Mouse (Mus musculus): ENCODE measurements around the gene Ksr2. TPM values are rescaled to one million over a fixed set of nuclear protein-coding genes. Genes with fewer than 3 reads are reported as not detected.
"Not testable (repeated sequence)": the region's sequence is repeated elsewhere in the genome, so short reads cannot be mapped to it uniquely, and the experiment has no call there.

Ksr2 gene
- polyA plus RNA-seq, 1 experiment from 2014 or later, result 0.19 TPM

DNA sequence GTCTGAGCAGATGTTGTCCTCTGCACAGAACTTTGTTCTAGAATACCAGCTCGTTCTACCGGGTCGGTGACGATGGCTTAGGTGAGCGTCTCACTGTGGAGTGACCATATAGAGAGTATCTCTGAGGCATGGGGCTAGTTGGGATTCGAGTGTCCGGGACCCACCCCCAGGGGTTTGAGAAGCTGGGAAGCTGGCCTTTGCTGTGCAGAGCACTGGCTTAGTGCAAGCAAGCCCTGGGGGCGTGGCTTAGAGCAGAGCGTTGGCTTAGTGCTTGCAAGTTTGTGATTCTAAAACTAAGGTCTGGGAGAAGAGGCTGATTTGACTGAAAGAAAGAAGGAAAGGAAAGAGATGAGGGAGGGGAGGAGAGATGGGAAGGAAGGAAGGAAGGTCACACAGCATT lies 188.2 kb downstream of the Ksr2 start:
- no peak overlapping the region for H3K4me2 ChIP-seq
- H3K9me3 ChIP-seq (replicated peaks; ENCODE audit: control insufficient read depth, low read length), result no peaks in the 10 kb centered on the region
- H3K27ac ChIP-seq (ENCODE audit: low read depth, low read length), result no peak overlapping the region
- H3K4me1 ChIP-seq (ENCODE audit: control insufficient read depth, insufficient read depth, low read length), result no peaks in the 10 kb centered on the region
- H3K36me3 ChIP-seq (ENCODE audit: control insufficient read depth, insufficient read depth, low read length), result no peaks in the 10 kb centered on the region
- H3K4me3 ChIP-seq (ENCODE audit: low read depth, low read length), result no peak overlapping the region
- no peak overlapping the region for H3K9ac ChIP-seq (ENCODE audit: low read depth, low read length)
- 66% methylated on average over 9 of the region's 9 CpGs for whole genome bisulfite sequencing (ENCODE audit: insufficient replicate concordance)
- no peak for ATAC-seq (replicated peaks; ENCODE audit: insufficient number of reproducible peaks, low FRiP score, low TSS enrichment)
- H3K27me3 ChIP-seq (ENCODE audit: control insufficient read depth, insufficient read depth, low read length), result no peaks in the 10 kb centered on the region

DNA sequence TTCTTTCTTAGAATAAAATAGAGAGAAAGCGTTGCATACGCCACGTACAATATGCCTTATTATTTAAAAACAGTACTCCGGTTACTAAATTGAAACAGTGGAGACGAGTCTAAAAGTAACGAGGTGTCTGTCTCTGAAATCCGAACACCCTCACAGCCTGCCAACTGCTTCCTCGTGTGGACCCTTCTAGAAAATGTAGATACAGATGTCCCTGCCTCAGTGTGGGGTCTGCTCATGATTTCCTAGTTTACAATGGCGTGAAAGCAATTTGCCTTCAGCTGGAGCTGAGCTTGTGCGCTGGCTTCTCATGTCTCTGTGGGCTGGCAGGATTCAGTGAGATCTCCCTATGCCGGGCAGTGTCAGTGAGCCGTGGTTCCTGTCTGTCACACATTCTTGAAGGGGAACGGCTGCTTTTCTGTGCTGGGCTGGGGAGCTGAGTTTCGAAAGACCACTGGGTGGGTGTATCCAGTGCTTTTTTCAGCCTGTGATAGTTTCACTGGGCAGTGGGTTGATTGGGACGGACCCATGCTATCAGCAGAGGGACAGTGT lies 194.0 kb downstream of the Ksr2 start:
- no peaks in the 10 kb centered on the region for H3K4me1 ChIP-seq (ENCODE audit: control insufficient read depth, insufficient read depth, low read length)
- no peak overlapping the region for H3K9ac ChIP-seq (ENCODE audit: low read depth, low read length)
- H3K4me2 ChIP-seq, result no peak overlapping the region
- H3K36me3 ChIP-seq (ENCODE audit: control insufficient read depth, insufficient read depth, low read length), result no peaks in the 10 kb centered on the region
- ATAC-seq (replicated peaks; ENCODE audit: insufficient number of reproducible peaks, low FRiP score, low TSS enrichment), result no peak
- WGBS (ENCODE audit: insufficient replicate concordance), result 57% methylated on average over 15 of the region's 15 CpGs
- H3K4me3 ChIP-seq (ENCODE audit: low read depth, low read length), result no peak overlapping the region
- H3K9me3 ChIP-seq (replicated peaks; ENCODE audit: control insufficient read depth, low read length), result no peaks in the 10 kb centered on the region
- H3K27me3 ChIP-seq (ENCODE audit: control insufficient read depth, insufficient read depth, low read length), result no peaks in the 10 kb centered on the region
- no peak overlapping the region for H3K27ac ChIP-seq (ENCODE audit: low read depth, low read length)

- Histone ChIP-seq H3K36me3 (ENCODE audit: control insufficient read depth, insufficient read depth, low read length) (no peaks in the 10 kb centered on the region), H3K27me3 (ENCODE audit: control insufficient read depth, insufficient read depth, low read length) (no peaks in the 10 kb centered on the region), H3K9me3 (replicated peaks; ENCODE audit: control insufficient read depth, low read length) (no peaks in the 10 kb centered on the region), H3K4me1 (ENCODE audit: control insufficient read depth, insufficient read depth, low read length) (no peaks in the 10 kb centered on the region), H3K9ac (ENCODE audit: low read depth, low read length) (no peak overlapping the region), H3K4me2 (no peak overlapping the region), H3K27ac (ENCODE audit: low read depth, low read length) (no peak overlapping the region), H3K4me3 (ENCODE audit: low read depth, low read length) (no peak overlapping the region)
- 34% methylated on average over 5 of the region's 5 CpGs for WGBS (ENCODE audit: insufficient replicate concordance)
- no peak for ATAC-seq (replicated peaks; ENCODE audit: insufficient number of reproducible peaks, low FRiP score, low TSS enrichment)
Observed at GRCm38 (mm10) chr5:117614331-117615024, 200.7 kb downstream of the Ksr2 start.

GRCm38 (mm10) chr5:117620292-117620691 lies 206.5 kb downstream of the Ksr2 start:
- H3K9ac ChIP-seq (ENCODE audit: low read depth, low read length), result no peak overlapping the region
- no peaks in the 10 kb centered on the region for H3K27me3 ChIP-seq (ENCODE audit: control insufficient read depth, insufficient read depth, low read length)
- 71% methylated on average over 4 of the region's 4 CpGs for WGBS (ENCODE audit: insufficient replicate concordance)
- no peak overlapping the region for H3K27ac ChIP-seq (ENCODE audit: low read depth, low read length)
- ATAC-seq (replicated peaks; ENCODE audit: insufficient number of reproducible peaks, low FRiP score, low TSS enrichment), result no peak
- no peak overlapping the region for H3K4me3 ChIP-seq (ENCODE audit: low read depth, low read length)
- H3K9me3 ChIP-seq (replicated peaks; ENCODE audit: control insufficient read depth, low read length), result no peaks in the 10 kb centered on the region
- H3K4me2 ChIP-seq, result no peak overlapping the region
- no peaks in the 10 kb centered on the region for H3K4me1 ChIP-seq (ENCODE audit: control insufficient read depth, insufficient read depth, low read length)
- H3K36me3 ChIP-seq (ENCODE audit: control insufficient read depth, insufficient read depth, low read length), result no peaks in the 10 kb centered on the region

GRCm38 (mm10) chr5:117622221-117622620 lies 208.4 kb downstream of the Ksr2 start:
- H3K27me3 ChIP-seq (ENCODE audit: control insufficient read depth, insufficient read depth, low read length), result no peaks in the 10 kb centered on the region
- H3K27ac ChIP-seq (ENCODE audit: low read depth, low read length), result no peak overlapping the region
- H3K4me3 ChIP-seq (ENCODE audit: low read depth, low read length), result no peak overlapping the region
- ATAC-seq (replicated peaks; ENCODE audit: insufficient number of reproducible peaks, low FRiP score, low TSS enrichment), result no peak
- no peak overlapping the region for H3K4me2 ChIP-seq
- no peaks in the 10 kb centered on the region for H3K36me3 ChIP-seq (ENCODE audit: control insufficient read depth, insufficient read depth, low read length)
- no peaks in the 10 kb centered on the region for H3K4me1 ChIP-seq (ENCODE audit: control insufficient read depth, insufficient read depth, low read length)
- no peak overlapping the region for H3K9ac ChIP-seq (ENCODE audit: low read depth, low read length)
- H3K9me3 ChIP-seq (replicated peaks; ENCODE audit: control insufficient read depth, low read length), result no peaks in the 10 kb centered on the region
- WGBS (ENCODE audit: insufficient replicate concordance), result 79% methylated on average over 12 of the region's 12 CpGs

DNA sequence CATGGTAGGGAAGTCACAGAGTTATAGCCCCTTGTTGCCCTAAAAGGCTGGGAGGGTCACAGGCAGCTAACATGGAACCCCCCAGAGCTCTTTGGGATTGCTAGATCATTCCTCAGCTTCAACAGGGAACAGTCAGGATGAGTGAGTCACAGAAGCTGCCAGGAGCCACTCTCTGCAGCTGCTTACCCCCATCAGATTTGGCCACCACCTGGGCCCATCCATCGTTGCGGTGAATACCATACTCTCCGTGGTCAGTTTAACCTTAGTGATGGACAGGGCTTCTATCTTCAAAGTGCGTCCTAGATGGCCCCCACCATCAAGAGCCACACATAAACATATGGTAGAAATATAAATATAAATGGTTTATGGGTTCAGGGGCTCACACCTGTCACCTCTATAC lies 209.4 kb downstream of the Ksr2 start:
- H3K4me2 ChIP-seq; ATAC-seq (replicated peaks; ENCODE audit: insufficient number of reproducible peaks, low FRiP score, low TSS enrichment): not testable (repeated sequence)

DNA sequence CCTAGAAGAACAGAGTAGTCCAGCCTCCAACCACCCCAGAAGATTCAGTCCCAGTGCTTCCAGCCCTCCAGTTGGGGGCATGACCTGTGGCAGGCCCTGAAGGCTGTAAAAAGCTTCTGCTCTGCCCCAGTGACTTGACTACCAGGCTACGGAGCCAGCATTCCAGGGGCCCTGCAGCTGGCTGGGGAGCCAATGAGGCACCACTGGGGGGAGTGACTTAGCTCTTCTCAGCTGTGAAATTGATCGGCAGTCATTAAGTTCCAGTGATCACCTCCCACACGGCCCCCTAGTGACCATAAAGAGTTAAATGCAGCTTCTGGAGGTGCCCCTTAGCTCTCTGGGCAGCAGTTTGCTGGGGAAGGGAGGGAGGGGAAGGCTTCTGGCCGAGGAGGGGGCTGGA lies 213.1 kb downstream of the Ksr2 start:
- Histone ChIP-seq H3K27me3 (ENCODE audit: control insufficient read depth, insufficient read depth, low read length) (no peaks in the 10 kb centered on the region), H3K4me2 (no peak overlapping the region), H3K9ac (ENCODE audit: low read depth, low read length) (no peak overlapping the region), H3K9me3 (replicated peaks; ENCODE audit: control insufficient read depth, low read length) (no peaks in the 10 kb centered on the region), H3K36me3 (ENCODE audit: control insufficient read depth, insufficient read depth, low read length) (no peaks in the 10 kb centered on the region), H3K4me3 (ENCODE audit: low read depth, low read length) (no peak overlapping the region), H3K4me1 (ENCODE audit: control insufficient read depth, insufficient read depth, low read length) (no peaks in the 10 kb centered on the region), H3K27ac (ENCODE audit: low read depth, low read length) (no peak overlapping the region)
- ATAC-seq (replicated peaks; ENCODE audit: insufficient number of reproducible peaks, low FRiP score, low TSS enrichment), result no peak
- 6% methylated on average over 4 of the region's 4 CpGs for WGBS (ENCODE audit: insufficient replicate concordance)

More for the DNA sequence above, 209.4 kb downstream of the Ksr2 start:
- H3K27me3 ChIP-seq (ENCODE audit: control insufficient read depth, insufficient read depth, low read length); H3K36me3 ChIP-seq (ENCODE audit: control insufficient read depth, insufficient read depth, low read length); H3K9ac ChIP-seq (ENCODE audit: low read depth, low read length); H3K27ac ChIP-seq (ENCODE audit: low read depth, low read length); H3K4me1 ChIP-seq (ENCODE audit: control insufficient read depth, insufficient read depth, low read length); H3K4me3 ChIP-seq (ENCODE audit: low read depth, low read length); H3K9me3 ChIP-seq (replicated peaks; ENCODE audit: control insufficient read depth, low read length): not testable (repeated sequence)
- WGBS (ENCODE audit: insufficient replicate concordance), result 89% methylated on average over 4 of the region's 4 CpGs

GRCm38 (mm10) chr5:117628351-117628750 lies 214.6 kb downstream of the Ksr2 start:
- ATAC-seq (replicated peaks; ENCODE audit: insufficient number of reproducible peaks, low FRiP score, low TSS enrichment), result no peak
- Histone ChIP-seq H3K9ac (ENCODE audit: low read depth, low read length) (no peak overlapping the region), H3K27me3 (ENCODE audit: control insufficient read depth, insufficient read depth, low read length) (no peaks in the 10 kb centered on the region), H3K4me1 (ENCODE audit: control insufficient read depth, insufficient read depth, low read length) (no peaks in the 10 kb centered on the region), H3K9me3 (replicated peaks; ENCODE audit: control insufficient read depth, low read length) (no peaks in the 10 kb centered on the region), H3K4me3 (ENCODE audit: low read depth, low read length) (no peak overlapping the region), H3K36me3 (ENCODE audit: control insufficient read depth, insufficient read depth, low read length) (no peaks in the 10 kb centered on the region), H3K4me2 (no peak overlapping the region), H3K27ac (ENCODE audit: low read depth, low read length) (no peak overlapping the region)
- 47% methylated on average over 7 of the region's 7 CpGs for WGBS (ENCODE audit: insufficient replicate concordance)

DNA sequence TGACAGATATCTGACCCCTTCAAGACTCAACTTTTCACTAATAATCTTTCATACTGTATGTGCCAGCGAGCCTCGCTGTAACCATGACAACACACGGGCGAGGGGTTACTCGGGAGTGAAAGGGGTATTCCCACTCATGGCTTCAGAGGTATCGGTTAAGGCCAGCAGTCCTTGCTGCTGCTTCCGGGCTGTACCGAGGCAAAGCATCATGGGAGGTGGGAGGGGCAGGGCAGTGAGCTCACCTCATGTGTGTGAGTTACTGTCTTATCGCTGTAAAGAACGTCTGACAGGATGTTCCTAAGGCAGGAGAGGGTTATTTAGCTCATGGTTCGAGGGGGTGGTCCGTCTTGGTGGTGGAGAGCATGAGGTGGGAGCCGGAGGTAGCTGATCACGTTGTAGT lies 215.8 kb downstream of the Ksr2 start:
- no peak for ATAC-seq (replicated peaks; ENCODE audit: insufficient number of reproducible peaks, low FRiP score, low TSS enrichment)
- Histone ChIP-seq H3K9me3 (replicated peaks; ENCODE audit: control insufficient read depth, low read length) (no peaks in the 10 kb centered on the region), H3K9ac (ENCODE audit: low read depth, low read length) (no peak overlapping the region), H3K4me3 (ENCODE audit: low read depth, low read length) (no peak overlapping the region), H3K4me2 (no peak overlapping the region), H3K4me1 (ENCODE audit: control insufficient read depth, insufficient read depth, low read length) (no peaks in the 10 kb centered on the region), H3K36me3 (ENCODE audit: control insufficient read depth, insufficient read depth, low read length) (no peaks in the 10 kb centered on the region), H3K27ac (ENCODE audit: low read depth, low read length) (no peak overlapping the region), H3K27me3 (ENCODE audit: control insufficient read depth, insufficient read depth, low read length) (no peaks in the 10 kb centered on the region)
- WGBS (ENCODE audit: insufficient replicate concordance), result 84% methylated on average over 14 of the region's 14 CpGs
